Mouse (Mus musculus): ENCODE measurements around the gene Dcbld2. TPM values are rescaled to one million over a fixed set of nuclear protein-coding genes. Genes with fewer than 3 reads are reported as not detected.

Gene Dcbld2
- total and polyA plus RNA-seq, 2 experiments from 2014 or later, result 3.7 to 37.1 TPM

- Histone ChIP-seq H3K9me3 (ENCODE audit: low read length) (no peaks in the 10 kb centered on the region), H3K4me3 (ENCODE audit: low read length) (no peak overlapping the region), H3K9ac (replicated peaks; ENCODE audit: low read length) (no peak overlapping the region), H3K4me2 (ENCODE audit: low read depth, low read length) (peak overlapping the region; percentile 23), H3K27me3 (ENCODE audit: insufficient read depth, low read length) (no peaks in the 10 kb centered on the region), H3K27ac (peak overlapping the region; percentile 37; the same call in 1 of the 2 replicates), H3K36me3 (ENCODE audit: insufficient read depth, low read length) (no peaks in the 10 kb centered on the region), H3K4me1 (ENCODE audit: insufficient read depth, low read length) (no peaks in the 10 kb centered on the region)
- no peak for TF ChIP-seq CTCF (IDR thresholded peaks at IDR 0.05; ENCODE audit: low read depth)
- no peak for ATAC-seq
- 23% methylated on average over 9 of the region's 9 CpGs for whole genome bisulfite sequencing
- DNase-seq (ENCODE audit: low spot score), result peak; percentile 71
Observed at GRCm38 (mm10) chr16:58512181-58512761, 104.0 kb downstream of the Dcbld2 start.

- Histone ChIP-seq H3K27ac (peak overlapping the region; percentile 37; the same call in 1 of the 2 replicates), H3K4me1 (ENCODE audit: insufficient read depth, low read length) (no peaks in the 10 kb centered on the region), H3K4me3 (ENCODE audit: low read length) (no peak overlapping the region), H3K27me3 (ENCODE audit: insufficient read depth, low read length) (no peaks in the 10 kb centered on the region), H3K9ac (replicated peaks; ENCODE audit: low read length) (no peak overlapping the region), H3K4me2 (ENCODE audit: low read depth, low read length) (peak overlapping the region; percentile 23; the same call in 1 of the 2 replicates), H3K36me3 (ENCODE audit: insufficient read depth, low read length) (no peaks in the 10 kb centered on the region), H3K9me3 (ENCODE audit: low read length) (no peaks in the 10 kb centered on the region)
- 21% methylated on average over 3 of the region's 3 CpGs for WGBS
- DNase-seq (ENCODE audit: low spot score) (peak; percentile 65), ATAC-seq (peak; percentile 77)
- no peak for TF ChIP-seq CTCF (IDR thresholded peaks at IDR 0.05; ENCODE audit: low read depth)
Observed at GRCm38 (mm10) chr16:58512887-58513286, 104.6 kb downstream of the Dcbld2 start.

GRCm38 (mm10) chr16:58513755-58514154, 105.5 kb downstream of the Dcbld2 start:
- Histone ChIP-seq H3K4me3 (ENCODE audit: low read length) (no peak overlapping the region), H3K4me2 (ENCODE audit: low read depth, low read length) (0 out of 2 replicates have a peak overlapping the region, but pooled peaks have one; percentile 1)

GRCm38 (mm10) chr16:58514565-58514964, 106.3 kb downstream of the Dcbld2 start:
- no peaks in the 10 kb centered on the region for H3K4me1 ChIP-seq (ENCODE audit: insufficient read depth, low read length)
- H3K27me3 ChIP-seq (ENCODE audit: insufficient read depth, low read length), result no peaks in the 10 kb centered on the region
- peak; percentile 56 for TF ChIP-seq CTCF (IDR thresholded peaks at IDR 0.05; ENCODE audit: low read depth)
- ATAC-seq (no peak), DNase-seq (ENCODE audit: low spot score) (no peak)
- H3K9me3 ChIP-seq (ENCODE audit: low read length), result no peaks in the 10 kb centered on the region
- no peak overlapping the region for H3K4me3 ChIP-seq (ENCODE audit: low read length)
- H3K9ac ChIP-seq (replicated peaks; ENCODE audit: low read length), result no peak overlapping the region
- WGBS, result 90% methylated on average over 9 of the region's 9 CpGs
- H3K4me2 ChIP-seq (ENCODE audit: low read depth, low read length), result no peak overlapping the region
- H3K36me3 ChIP-seq (ENCODE audit: insufficient read depth, low read length), result no peaks in the 10 kb centered on the region
- no peak overlapping the region for H3K27ac ChIP-seq

More at GRCm38 (mm10) chr16:58513755-58514154, 105.5 kb downstream of the Dcbld2 start:
- ATAC-seq, result no peak
- H3K27me3 ChIP-seq (ENCODE audit: insufficient read depth, low read length), result no peaks in the 10 kb centered on the region
- WGBS, result 34% methylated on average over 6 of the region's 6 CpGs
- no peaks in the 10 kb centered on the region for H3K4me1 ChIP-seq (ENCODE audit: insufficient read depth, low read length)
- no peak for DNase-seq (ENCODE audit: low spot score)
- no peak for TF ChIP-seq CTCF (IDR thresholded peaks at IDR 0.05; ENCODE audit: low read depth)
- H3K9ac ChIP-seq (replicated peaks; ENCODE audit: low read length), result no peak overlapping the region
- H3K9me3 ChIP-seq (ENCODE audit: low read length), result no peaks in the 10 kb centered on the region
- no peaks in the 10 kb centered on the region for H3K36me3 ChIP-seq (ENCODE audit: insufficient read depth, low read length)
- H3K27ac ChIP-seq, result peak overlapping the region; percentile 37

- 86% methylated on average over 2 of the region's 2 CpGs for WGBS
Observed at GRCm38 (mm10) chr16:58516161-58516560, 107.9 kb downstream of the Dcbld2 start.

GRCm38 (mm10) chr16:58516960-58517798, 108.9 kb downstream of the Dcbld2 start:
- 93% methylated on average over 7 of the region's 7 CpGs for WGBS
- DNase-seq (ENCODE audit: low spot score), result no peak
- no peaks in the 10 kb centered on the region for H3K9me3 ChIP-seq (ENCODE audit: low read length)
- H3K4me3 ChIP-seq (ENCODE audit: low read length), result no peak overlapping the region
- H3K36me3 ChIP-seq (ENCODE audit: insufficient read depth, low read length), result no peaks in the 10 kb centered on the region
- ATAC-seq, result no peak
- TF ChIP-seq CTCF (IDR thresholded peaks at IDR 0.05; ENCODE audit: low read depth), result no peak
- H3K27ac ChIP-seq, result no peak overlapping the region
- no peak overlapping the region for H3K4me2 ChIP-seq (ENCODE audit: low read depth, low read length)
- H3K4me1 ChIP-seq (ENCODE audit: insufficient read depth, low read length), result no peaks in the 10 kb centered on the region
- H3K27me3 ChIP-seq (ENCODE audit: insufficient read depth, low read length), result no peaks in the 10 kb centered on the region
- no peak overlapping the region for H3K9ac ChIP-seq (replicated peaks; ENCODE audit: low read length)

More at GRCm38 (mm10) chr16:58516161-58516560, 107.9 kb downstream of the Dcbld2 start:
- no peaks in the 10 kb centered on the region for H3K27me3 ChIP-seq (ENCODE audit: insufficient read depth, low read length)
- no peaks in the 10 kb centered on the region for H3K4me1 ChIP-seq (ENCODE audit: insufficient read depth, low read length)
- H3K9me3 ChIP-seq (ENCODE audit: low read length), result no peaks in the 10 kb centered on the region
- no peak overlapping the region for H3K4me3 ChIP-seq (ENCODE audit: low read length)
- no peak for TF ChIP-seq CTCF (IDR thresholded peaks at IDR 0.05; ENCODE audit: low read depth)
- H3K9ac ChIP-seq (replicated peaks; ENCODE audit: low read length), result no peak overlapping the region
- DNase-seq (ENCODE audit: low spot score) (no peak), ATAC-seq (no peak)
- H3K36me3 ChIP-seq (ENCODE audit: insufficient read depth, low read length), result no peaks in the 10 kb centered on the region
- no peak overlapping the region for H3K4me2 ChIP-seq (ENCODE audit: low read depth, low read length)
- H3K27ac ChIP-seq, result no peak overlapping the region

Other genes with a start within 250 kb of the Dcbld2 start
- 4.4 and 10.8 TPM in 2 replicates for gene St3gal6, start 115.8 kb downstream of the Dcbld2 start, total RNA-seq (2014; rRNA removed)
- 18.5 and 20.5 TPM in 2 replicates for gene St3gal6, start 115.8 kb downstream of the Dcbld2 start, polyA plus RNA-seq (2015; fragmentation: Nextera tagmentation; extraction: Ambion mirVana)
- not detected in 2 replicates for gene Gm813, start 208.5 kb downstream of the Dcbld2 start, total RNA-seq (2014; rRNA removed)
- gene Gm813, start 208.5 kb downstream of the Dcbld2 start, polyA plus RNA-seq (2015; fragmentation: Nextera tagmentation; extraction: Ambion mirVana), result not detected in 2 replicates
- not detected in 2 replicates for gene E330017A01Rik, start 230.3 kb downstream of the Dcbld2 start, total RNA-seq (2014; rRNA removed)
- gene E330017A01Rik, start 230.3 kb downstream of the Dcbld2 start, polyA plus RNA-seq (2015; fragmentation: Nextera tagmentation; extraction: Ambion mirVana), result 0.16 TPM in 1 of 2 replicates, not detected in the other